Mouse (Mus musculus) embryonic facial prominence, embryonic 11.5 days (tissue): ENCODE measurements at regions not wholly inside any gene's neighbourhood (a gene's known extent, or its start where the extent isn't known, plus 50 kb on each side); places are given as distances from the start of the nearest gene placed in this dataset.
A peak's percentile ranks its signal among the peaks of the same experiment; 100 is the strongest.

ENCODE experiments used
- ATAC-seq: fragments of 200-750 bp; cut with Nextera tagmentation; replicated peaks from 2 replicates; pipeline ENCODE4 v1.8.0; 2017; ENCODE audit warnings: low read depth; ENCODE audit not compliant: insufficient number of reproducible peaks, low FRiP score, low TSS enrichment
- DNase-seq: peaks from one replicate; pipeline ENCODE4 v3.0.0-alpha.2; 2015; ENCODE audit warnings: low spot score
- H3K27ac ChIP-seq: fragments of 300-500 bp; sonication (generic); replicated peaks from 2 replicates; pipeline ENCODE4 v1.5.1; 2014; ENCODE audit warnings: mild to moderate bottlenecking, low read depth, low read length, control low read depth
- H3K27me3 ChIP-seq: fragments of 300-500 bp; sonication (generic); 2 replicates; pipeline ENCODE4 v1.6.1; 2014; ENCODE audit warnings: mild to moderate bottlenecking, low read length, moderate library complexity, mixed read lengths; ENCODE audit not compliant: control insufficient read depth, insufficient read depth
- H3K36me3 ChIP-seq: fragments of 300-500 bp; sonication (generic); replicated peaks from 2 replicates; pipeline ENCODE4 v1.6.1; 2014; ENCODE audit warnings: low read depth, mild to moderate bottlenecking, low read length, moderate library complexity, mixed read lengths; ENCODE audit not compliant: control insufficient read depth, insufficient read depth
- H3K4me1 ChIP-seq: fragments of 300-500 bp; sonication (generic); 2 replicates; pipeline ENCODE4 v1.6.1; 2014; ENCODE audit warnings: low read length, mixed read lengths; ENCODE audit not compliant: control insufficient read depth, insufficient read depth
- H3K4me2 ChIP-seq: fragments of 300-500 bp; sonication (generic); 2 replicates; pipeline ENCODE4 v1.6.1; 2014; ENCODE audit warnings: low read depth, mild to moderate bottlenecking, control low read depth, low read length, moderate library complexity
- H3K4me3 ChIP-seq: fragments of 300-500 bp; sonication (generic); 2 replicates; pipeline ENCODE4 v1.5.1; 2014; ENCODE audit warnings: low read depth, low read length, control low read depth
- H3K9ac ChIP-seq: fragments of 300-500 bp; sonication (generic); replicated peaks from 2 replicates; pipeline ENCODE4 v1.6.1; 2014; ENCODE audit warnings: mild to moderate bottlenecking, control low read depth, low read length
- H3K9me3 ChIP-seq: fragments of 300-500 bp; sonication (generic); replicated peaks from 2 replicates; pipeline ENCODE4 v1.6.1; 2016; ENCODE audit warnings: mild to moderate bottlenecking, low read length, inconsistent platforms, mixed read lengths; ENCODE audit not compliant: control insufficient read depth
- WGBS: fragments of 180-500 bp; shearing (Covaris S2); extraction: QIAGEN DNeasy Blood & Tissue Kit; methylation state at CpG from one replicate; pipeline ENCODE4 v1.1.7; 2014; 5-methylcytosine and 5-hydroxymethylcytosine counted together

DNA sequence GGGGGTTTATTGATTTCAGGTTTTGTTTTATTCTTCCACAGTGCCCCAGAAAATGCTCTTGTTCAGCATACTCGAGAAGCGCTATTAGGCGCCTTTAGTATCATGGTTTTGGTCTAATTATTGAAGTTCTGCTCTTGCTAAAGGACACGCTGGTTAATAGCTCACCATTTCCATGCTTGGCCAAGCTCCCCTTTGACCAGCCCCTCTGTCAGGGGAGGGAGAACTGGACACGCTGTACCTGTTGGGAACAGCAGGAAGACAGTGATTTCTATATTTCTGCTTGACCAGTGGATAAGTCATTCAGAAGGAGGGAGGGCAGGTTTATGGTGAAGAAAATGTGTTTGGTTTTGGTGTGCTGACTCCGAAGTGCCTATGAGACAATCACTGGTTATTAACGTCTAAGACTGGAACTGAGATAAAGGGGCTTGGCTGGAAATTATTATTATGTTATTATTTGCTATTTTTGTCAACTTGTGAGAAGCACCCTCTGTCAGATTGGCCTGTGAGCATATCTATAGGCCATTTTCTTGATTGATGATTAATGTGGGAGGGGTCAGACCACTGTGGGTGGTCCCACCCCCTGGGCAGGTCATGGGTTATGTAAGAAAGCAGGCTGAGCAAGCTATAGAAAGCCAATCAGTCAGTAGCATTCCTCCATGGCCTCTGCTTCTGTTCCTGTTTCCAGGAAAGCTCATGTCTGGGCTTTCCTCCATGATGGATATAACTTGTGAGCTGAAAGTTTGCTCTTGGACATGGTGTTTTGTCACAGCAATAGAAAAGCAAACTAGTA, 51.2 kb upstream of the Tanc2 start:
- no peak overlapping the region for H3K4me2 ChIP-seq
- H3K9ac ChIP-seq = no peak overlapping the region
- no peak overlapping the region for H3K27ac ChIP-seq
- no peaks in the 10 kb centered on the region for H3K36me3 ChIP-seq
- no peaks in the 10 kb centered on the region for H3K4me1 ChIP-seq
- no peaks in the 10 kb centered on the region for H3K27me3 ChIP-seq
- no peaks in the 10 kb centered on the region for H3K9me3 ChIP-seq
- no peak for ATAC-seq
- no peak for DNase-seq
- no peak overlapping the region for H3K4me3 ChIP-seq
- WGBS = 92% methylated on average over 7 of the region's 7 CpGs

DNA sequence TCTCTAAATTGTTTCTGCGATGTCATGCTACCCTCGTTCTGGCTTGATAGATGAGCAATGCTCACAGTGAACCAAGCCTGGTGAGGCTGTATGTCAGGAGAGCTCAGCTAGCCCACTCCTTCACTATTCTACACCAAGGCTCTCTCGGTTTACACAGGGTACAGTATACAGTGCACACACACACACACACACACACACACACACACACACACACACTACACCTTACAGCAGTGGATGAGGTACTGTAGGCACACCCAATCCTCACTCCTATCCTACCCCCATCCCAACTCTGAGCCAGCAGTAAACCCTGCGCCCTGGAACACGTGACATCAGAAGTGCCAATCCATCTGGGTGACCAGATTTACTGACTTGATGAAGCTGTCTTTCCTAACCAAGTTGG, 57.2 kb upstream of the Tanc2 start:
- Histone ChIP-seq H3K9ac (no peak overlapping the region), H3K9me3 (no peaks in the 10 kb centered on the region), H3K27ac (no peak overlapping the region), H3K4me2 (no peak overlapping the region), H3K4me1 (no peaks in the 10 kb centered on the region), H3K4me3 (no peak overlapping the region), H3K36me3 (no peaks in the 10 kb centered on the region), H3K27me3 (no peaks in the 10 kb centered on the region)
- ATAC-seq (no peak), DNase-seq (no peak)
- WGBS = 88% methylated on average over 5 of the region's 5 CpGs

- Histone ChIP-seq H3K9ac (no peak overlapping the region), H3K9me3 (no peaks in the 10 kb centered on the region), H3K4me3 (no peak overlapping the region), H3K27ac (no peak overlapping the region), H3K27me3 (no peaks in the 10 kb centered on the region), H3K36me3 (no peaks in the 10 kb centered on the region), H3K4me1 (peaks cover 1% of the 10 kb centered on the region; the same call in 1 of the 2 replicates), H3K4me2 (no peak overlapping the region)
- DNase-seq (no peak), ATAC-seq (no peak)
- 71% methylated on average over 10 of the region's 10 CpGs for WGBS
Observed at GRCm38 (mm10) chr11:105530711-105531157, 59.1 kb upstream of the Tanc2 start.

GRCm38 (mm10) chr11:105526066-105526465, 63.7 kb upstream of the Tanc2 start:
- Histone ChIP-seq H3K27ac (no peak overlapping the region), H3K27me3 (no peaks in the 10 kb centered on the region)

GRCm38 (mm10) chr11:105525608-105526007, 64.2 kb upstream of the Tanc2 start:
- H3K36me3 ChIP-seq = no peaks in the 10 kb centered on the region
- no peaks in the 10 kb centered on the region for H3K27me3 ChIP-seq
- H3K4me3 ChIP-seq = no peak overlapping the region
- H3K9me3 ChIP-seq = no peaks in the 10 kb centered on the region
- no peak overlapping the region for H3K27ac ChIP-seq
- DNase-seq (peak; percentile 47), ATAC-seq (no peak)
- H3K4me1 ChIP-seq = peaks cover 4% of the 10 kb centered on the region; the same call in 1 of the 2 replicates
- 30% methylated on average over 5 of the region's 5 CpGs for WGBS
- no peak overlapping the region for H3K4me2 ChIP-seq
- no peak overlapping the region for H3K9ac ChIP-seq

More at GRCm38 (mm10) chr11:105526066-105526465, 63.7 kb upstream of the Tanc2 start:
- H3K9ac ChIP-seq = no peak overlapping the region
- H3K9me3 ChIP-seq = no peaks in the 10 kb centered on the region
- no peaks in the 10 kb centered on the region for H3K36me3 ChIP-seq
- peaks cover 4% of the 10 kb centered on the region; the same call in 1 of the 2 replicates for H3K4me1 ChIP-seq
- ATAC-seq (no peak), DNase-seq (no peak)
- 82% methylated on average over 4 of the region's 4 CpGs for WGBS
- H3K4me3 ChIP-seq = no peak overlapping the region
- H3K4me2 ChIP-seq = no peak overlapping the region

- Histone ChIP-seq H3K27me3 (no peaks in the 10 kb centered on the region), H3K27ac (no peak overlapping the region), H3K9me3 (no peaks in the 10 kb centered on the region), H3K4me3 (no peak overlapping the region), H3K9ac (no peak overlapping the region), H3K36me3 (no peaks in the 10 kb centered on the region), H3K4me2 (no peak overlapping the region), H3K4me1 (peaks cover 4% of the 10 kb centered on the region; the same call in 1 of the 2 replicates)
- 0 out of 2 replicates have a peak, but pooled peaks have one; percentile 19 for ATAC-seq
- 26% methylated on average over 8 of the region's 8 CpGs for WGBS
- peak; percentile 43 for DNase-seq
Observed at GRCm38 (mm10) chr11:105524400-105524799, 65.4 kb upstream of the Tanc2 start.

- no peaks in the 10 kb centered on the region for H3K27me3 ChIP-seq
- WGBS = 26% methylated on average over 8 of the region's 8 CpGs
- no peaks in the 10 kb centered on the region for H3K36me3 ChIP-seq
- no peaks in the 10 kb centered on the region for H3K9me3 ChIP-seq
- DNase-seq = no peak
- no peak overlapping the region for H3K27ac ChIP-seq
- no peak overlapping the region for H3K4me2 ChIP-seq
- no peak overlapping the region for H3K4me3 ChIP-seq
- peak; percentile 45; the same call in 1 of the 2 replicates for ATAC-seq
- peaks cover 4% of the 10 kb centered on the region; the same call in 1 of the 2 replicates for H3K4me1 ChIP-seq
- no peak overlapping the region for H3K9ac ChIP-seq
Observed at GRCm38 (mm10) chr11:105523765-105524164, 66.0 kb upstream of the Tanc2 start.

GRCm38 (mm10) chr11:105520398-105520797, 63.9 kb upstream of the March10 start:
- H3K4me3 ChIP-seq = no peak overlapping the region
- H3K27ac ChIP-seq = no peak overlapping the region
- H3K9me3 ChIP-seq = no peaks in the 10 kb centered on the region
- no peak overlapping the region for H3K4me2 ChIP-seq
- H3K27me3 ChIP-seq = no peaks in the 10 kb centered on the region
- H3K4me1 ChIP-seq = no peaks in the 10 kb centered on the region
- ATAC-seq (no peak), DNase-seq (no peak)
- no peaks in the 10 kb centered on the region for H3K36me3 ChIP-seq
- WGBS = 93% methylated on average over 3 of the region's 3 CpGs
- H3K9ac ChIP-seq = no peak overlapping the region
